Mouse (Mus musculus) E14TG2a.4 (cell line): ENCODE measurements at regions not wholly inside any gene's neighbourhood (a gene's known extent, or its start where the extent isn't known, plus 50 kb on each side); places are given as distances from the start of the nearest gene placed in this dataset.

Source experiments
- CTCF ChIP-seq: conservative IDR thresholded peaks from 2 replicates; pipeline ENCODE4 v1.5.1; 2014; ENCODE audit warnings: low read length
- NANOG ChIP-seq: IDR thresholded peaks from 2 replicates; pipeline ENCODE4 v1.6.1; 2014; ENCODE audit warnings: borderline replicate concordance, low read length, mixed read lengths
- POU5F1 ChIP-seq: IDR thresholded peaks from 2 replicates; pipeline ENCODE4 v1.6.1; 2014; ENCODE audit warnings: low read length, borderline replicate concordance

- TF ChIP-seq CTCF (no peak), POU5F1 (no peak), NANOG (no peak)
These were observed 85.7 kb upstream of the Col1a2 start for GRCm38 (mm10) chr6:4418941-4419351.
